In genomic region chr14:80138991-80139791, GRCm38 (mm10) we compare ENCODE assay signal across 12 mouse cellular contexts.
DNase-seq lines count a peak whose midpoint lies in the region; ATAC-seq and TF ChIP-seq lines count a peak whose summit lies in the region.
"Had no signal": no experiment of that assay in that cellular context is flagged by ENCODE, and none has a peak within 500 bp of the region (broad histone marks: within the 10 kb centered on the region; RNA-seq: fewer than 3 reads in every experiment).

No protein-coding gene starts in this region.

- no peaks in the 10 kb centered on the region for H3K36me3 ChIP-seq in embryonic facial prominence, embryonic 11.5 days (replicated peaks; ENCODE audit: control insufficient read depth, insufficient read depth, low read depth, low read length)
- H3K36me3 ChIP-seq in hindbrain, embryonic 12.5 days: no peaks in the 10 kb centered on the region
- H3K36me3 ChIP-seq in midbrain, embryonic 16.5 days (ENCODE audit: control insufficient read depth, insufficient read depth, low read length): no peaks in the 10 kb centered on the region
- H3K36me3 ChIP-seq: limb, embryonic 15.5 days had no signal

- no peaks in the 10 kb centered on the region for H3K9me3 ChIP-seq in embryonic facial prominence, embryonic 11.5 days (replicated peaks; ENCODE audit: control insufficient read depth, low read length)
- H3K9me3 ChIP-seq in hindbrain, embryonic 12.5 days (replicated peaks): no peaks in the 10 kb centered on the region
- H3K9me3 ChIP-seq in midbrain, embryonic 16.5 days (replicated peaks; ENCODE audit: control insufficient read depth, low read length, poor library complexity, severe bottlenecking): no peaks in the 10 kb centered on the region
- H3K9me3 ChIP-seq: limb, embryonic 15.5 days had no signal

- WGBS in embryonic facial prominence, embryonic 11.5 days: 14% methylated on average over 6 of the region's 6 CpGs
- WGBS in hindbrain, embryonic 12.5 days: 11% methylated on average over 6 of the region's 6 CpGs
- WGBS in midbrain, embryonic 16.5 days: 5% methylated on average over 6 of the region's 6 CpGs

- intact Hi-C loops in left cerebral cortex, postnatal 36 days (cut with DNase I): no loop called here

- no peak overlapping the region for H3K9ac ChIP-seq in embryonic facial prominence, embryonic 11.5 days (replicated peaks; ENCODE audit: low read length)
- no peak overlapping the region for H3K9ac ChIP-seq in hindbrain, embryonic 12.5 days
- H3K9ac ChIP-seq in midbrain, embryonic 16.5 days (ENCODE audit: low read depth, low read length): no peak overlapping the region
- H3K9ac ChIP-seq: limb, embryonic 15.5 days had no signal

- H3K27ac ChIP-seq in embryonic facial prominence, embryonic 11.5 days (replicated peaks; ENCODE audit: low read depth, low read length): no peak overlapping the region
- peak overlapping the region; percentile 82 for H3K27ac ChIP-seq in hindbrain, embryonic 12.5 days
- peak overlapping the region; percentile 47 for H3K27ac ChIP-seq in midbrain, embryonic 16.5 days (ENCODE audit: low read length)
- H3K27ac ChIP-seq: limb, embryonic 15.5 days had no signal

- no peaks in the 10 kb centered on the region for H3K27me3 ChIP-seq in embryonic facial prominence, embryonic 11.5 days (ENCODE audit: control insufficient read depth, insufficient read depth, low read length)
- H3K27me3 ChIP-seq in hindbrain, embryonic 12.5 days: no peaks in the 10 kb centered on the region
- H3K27me3 ChIP-seq in midbrain, embryonic 16.5 days (ENCODE audit: control insufficient read depth, insufficient read depth, low read depth, low read length): no peaks in the 10 kb centered on the region
- H3K27me3 ChIP-seq: limb, embryonic 15.5 days had no signal

- H3K4me1 ChIP-seq in embryonic facial prominence, embryonic 11.5 days (ENCODE audit: control insufficient read depth, insufficient read depth, low read length): no peaks in the 10 kb centered on the region
- peaks cover 16% of the 10 kb centered on the region for H3K4me1 ChIP-seq in hindbrain, embryonic 12.5 days
- H3K4me1 ChIP-seq in midbrain, embryonic 16.5 days (ENCODE audit: control insufficient read depth, insufficient read depth, low read length): peaks cover 14% of the 10 kb centered on the region
- H3K4me1 ChIP-seq: limb, embryonic 15.5 days had no signal

- peak; percentile 88 for DNase-seq in brain, embryonic 14.5 days (ENCODE audit: low read depth)
- DNase-seq in embryonic facial prominence, embryonic 11.5 days (ENCODE audit: low spot score): peak; percentile 18
- no peak for DNase-seq in layer of hippocampus, adult 9-11 months
- no peak for DNase-seq in left cerebral cortex, postnatal 36 days (ENCODE audit: low spot score in 2 of 2)
- DNase-seq: cerebellum, postnatal 10 days; heart, postnatal 36 days; thymus, postnatal 25 days had no signal

- H3K4me2 ChIP-seq in embryonic facial prominence, embryonic 11.5 days (ENCODE audit: low read depth, low read length): no peak overlapping the region
- 0 out of 2 replicates have a peak overlapping the region, but pooled peaks have one; percentile 2 for H3K4me2 ChIP-seq in hindbrain, embryonic 12.5 days (replicated peaks)
- H3K4me2 ChIP-seq in midbrain, embryonic 16.5 days (ENCODE audit: low read length): no peak overlapping the region
- H3K4me2 ChIP-seq: limb, embryonic 15.5 days had no signal

- TF ChIP-seq CTCF in brain, embryonic 14.5 days (IDR thresholded peaks at IDR 0.05; ENCODE audit: borderline replicate concordance, extremely low read depth, insufficient read depth, insufficient read length): no peak

- no peak overlapping the region for H3K4me3 ChIP-seq in embryonic facial prominence, embryonic 11.5 days (ENCODE audit: low read depth, low read length)
- H3K4me3 ChIP-seq in hindbrain, embryonic 12.5 days: no peak overlapping the region
- no peak overlapping the region for H3K4me3 ChIP-seq in midbrain, embryonic 16.5 days (ENCODE audit: low read depth, low read length)
- H3K4me3 ChIP-seq: limb, embryonic 15.5 days had no signal

- peak; percentile 62 for ATAC-seq in embryonic facial prominence, embryonic 11.5 days (replicated peaks; ENCODE audit: insufficient number of reproducible peaks, low FRiP score, low TSS enrichment, low read depth)
- peak; percentile 71 for ATAC-seq in hindbrain, embryonic 12.5 days (ENCODE audit: low FRiP score)
- peak; percentile 82 for ATAC-seq in midbrain, embryonic 16.5 days
- ATAC-seq in monocyte, adult 5-6 weeks (replicated peaks; ENCODE audit: insufficient number of reproducible peaks, low FRiP score, low TSS enrichment, poor library complexity, severe bottlenecking): no peak
- no peak for ATAC-seq in activated CD4-positive, CD25-positive, alpha-beta regulatory T cell, adult 4 months

- no peak for TF ChIP-seq POLR2A in brain, embryonic 14.5 days (IDR thresholded peaks at IDR 0.05; ENCODE audit: borderline replicate concordance, extremely low read depth, insufficient read depth, insufficient read length, poor library complexity, severe bottlenecking)

Comparison
In these comparisons a context has a peak if more than half of its experiments do, and no peak if none do; other contexts are left out.
1. DNase-seq: peak in brain, embryonic 14.5 days (single experiment) and embryonic facial prominence, embryonic 11.5 days (single experiment); none in layer of hippocampus, adult 9-11 months (single experiment) and left cerebral cortex, postnatal 36 days (0 of 2).
2. ATAC-seq: peak in embryonic facial prominence, embryonic 11.5 days (single experiment), hindbrain, embryonic 12.5 days (single experiment) and midbrain, embryonic 16.5 days (single experiment); none in monocyte, adult 5-6 weeks (single experiment) and activated CD4-positive, CD25-positive, alpha-beta regulatory T cell, adult 4 months (single experiment).